Mouse (Mus musculus) gastrocnemius, postnatal 36 days (tissue): ENCODE measurements around the gene Krtap24-1. TPM values are rescaled to one million over a fixed set of nuclear protein-coding genes. Genes with fewer than 3 reads are reported as not detected.

Experiments
- DNase-seq, 2 experiments: peaks; one replicate each; pipeline ENCODE4 v3.0.0; 2022
- intact Hi-C: fragments of 180-260 bp; cut with DNase I; formaldehyde crosslinking; loops from one replicate; pipeline ENCODE4 v1.15.1; 2025
- total RNA-seq, 2 experiments: library from RNA; stranded (reverse); gene quantifications; 2 replicates each; pipeline ENCODE4 v1.2.3; 2021

Gene Krtap24-1
- total RNA-seq, 2 experiments from 2014 or later, result not detected

DNA sequence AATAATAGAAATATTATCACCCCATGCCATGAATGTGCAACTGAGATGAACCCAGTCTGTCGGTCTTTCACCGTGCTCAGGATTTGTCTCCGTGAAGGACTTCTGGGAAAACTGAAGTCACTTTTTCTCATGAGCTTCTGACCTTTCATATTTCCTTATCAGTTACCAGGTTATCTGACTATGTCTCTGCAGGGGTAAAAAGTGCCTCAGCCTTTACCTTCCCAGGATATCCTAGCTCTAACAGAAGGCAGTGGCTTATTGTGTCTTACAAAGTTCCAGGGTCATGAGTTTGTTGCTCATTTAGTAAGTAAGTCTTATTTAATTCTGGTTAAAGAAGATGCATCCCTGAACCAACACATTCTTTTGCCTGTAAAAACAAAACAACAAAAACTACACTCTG is 42.3 kb downstream of the Krtap24-1 start:
- intact Hi-C loops, result no loop called here
- DNase-seq, result no peak

DNA sequence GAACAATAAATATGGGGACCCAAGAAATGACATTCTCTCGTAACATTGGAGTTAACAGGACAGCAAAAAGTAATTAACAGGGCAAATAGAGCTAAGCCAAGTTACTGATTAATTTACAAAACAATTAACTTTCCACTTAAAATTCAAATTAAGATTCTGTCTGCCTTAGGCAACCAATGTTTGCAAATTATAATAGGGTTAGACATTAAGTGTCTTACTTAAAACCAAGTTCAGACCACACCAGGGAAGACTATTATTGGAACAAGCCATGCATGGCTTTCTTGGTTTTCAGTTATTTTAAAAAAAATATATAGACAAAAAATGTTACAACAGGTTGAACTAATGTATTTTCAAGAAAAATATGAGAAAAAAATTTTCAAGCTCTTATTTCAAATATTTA is 43.0 kb downstream of the Krtap24-1 start:
- no peak for DNase-seq

DNA sequence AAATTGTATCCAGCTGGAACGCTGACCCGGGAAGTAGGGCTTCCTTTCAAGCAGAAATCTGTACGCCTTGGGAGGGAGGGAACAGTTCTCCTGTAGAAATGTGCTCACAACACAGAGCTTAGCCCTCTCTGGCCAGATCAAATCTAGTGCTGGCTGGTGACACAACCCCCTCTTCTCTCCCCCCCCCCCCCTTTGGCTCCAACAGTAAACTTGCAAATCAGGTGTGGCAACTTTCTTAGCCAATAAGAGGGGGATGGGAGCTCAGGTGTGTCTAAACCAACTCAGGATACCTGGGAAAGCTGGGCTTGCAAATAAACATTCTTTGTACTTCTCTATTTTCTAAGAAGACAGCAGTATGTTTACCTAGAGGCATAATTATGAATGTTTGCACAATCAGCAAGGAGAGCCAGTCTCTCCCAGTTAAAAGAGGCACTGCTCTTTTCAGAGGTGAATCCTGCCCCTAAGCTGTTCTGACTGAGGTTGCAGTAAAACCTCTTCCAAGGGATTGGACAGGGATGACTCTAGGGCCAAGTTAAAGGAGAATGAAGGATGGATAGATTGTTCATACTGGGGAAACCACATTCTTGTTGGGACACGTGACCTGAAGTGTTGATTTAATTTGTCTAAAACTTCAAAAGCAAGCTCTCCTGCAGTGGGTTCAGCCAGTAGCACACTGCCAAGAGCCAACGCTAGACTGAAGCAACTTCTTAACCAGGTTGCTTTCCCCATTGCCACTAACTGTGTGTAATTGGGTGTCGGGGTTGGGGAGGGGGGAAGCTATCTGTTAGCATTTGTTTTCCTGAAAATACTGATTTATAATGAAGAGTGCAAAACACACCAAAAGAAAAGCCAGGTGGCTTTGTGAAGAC is 48.8 kb downstream of the Krtap24-1 start, which contains the start of gene Cldn8:
Cldn8 (minus strand) TSS at position 139 of the 869 bp plus-strand sequence.
- no peak for DNase-seq
- intact Hi-C loops, result no loop called here

More for the DNA sequence above, 43.0 kb downstream of the Krtap24-1 start:
- intact Hi-C loops, result no loop called here

DNA sequence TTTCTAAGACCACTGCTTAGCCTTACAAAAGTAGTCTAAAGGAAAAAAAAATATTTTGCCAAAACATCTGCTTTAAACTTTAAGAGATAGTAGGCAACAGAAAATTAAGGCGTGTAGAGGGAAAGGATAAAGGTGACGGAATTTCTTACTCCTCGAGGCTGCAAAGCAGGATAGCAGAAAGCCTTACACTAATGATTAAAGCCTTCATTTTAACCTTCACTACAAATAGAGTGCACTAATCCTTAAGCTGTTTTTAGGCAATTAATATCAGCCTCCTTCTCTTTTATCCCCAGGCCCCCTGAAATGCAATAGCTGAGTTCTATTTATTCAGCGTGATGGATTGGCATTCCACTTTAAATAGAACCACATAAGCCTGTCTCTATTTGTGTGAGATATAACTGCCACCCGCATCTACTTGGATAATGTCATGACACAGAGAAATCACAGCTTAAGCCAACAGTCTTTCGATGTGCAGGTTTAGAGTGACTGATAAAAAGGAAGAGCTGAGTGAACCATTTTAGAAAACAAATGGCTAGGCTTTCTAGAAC is 50.4 kb downstream of the Krtap24-1 start:
- DNase-seq, result no peak
- intact Hi-C loops, result no loop called here

Other genes starting within 250 kb of the Krtap24-1 start
- gene Cldn17, start 105.3 kb downstream of the Krtap24-1 start, total RNA-seq, result not detected
- gene Cldn8, start 49.1 kb downstream of the Krtap24-1 start, total RNA-seq, result not detected
- under 1 TPM in 1 of 2 experiments, not detected in 1; 0.49 TPM for gene 2310079G19Rik, start 15.4 kb upstream of the Krtap24-1 start, total RNA-seq
- not detected for gene Krtap26-1, start 35.5 kb upstream of the Krtap24-1 start, total RNA-seq
- gene Krtap27-1, start 59.4 kb upstream of the Krtap24-1 start, total RNA-seq, result not detected
- not detected for gene 2310061N02Rik, start 95.7 kb upstream of the Krtap24-1 start, total RNA-seq
- gene Krtap13-1, start 116.6 kb upstream of the Krtap24-1 start, total RNA-seq, result not detected
- not detected for gene Krtap13, start 139.4 kb upstream of the Krtap24-1 start, total RNA-seq
- not detected for gene 2310034C09Rik, start 146.6 kb upstream of the Krtap24-1 start, total RNA-seq
- not detected for gene 2310057N15Rik, start 161.9 kb upstream of the Krtap24-1 start, total RNA-seq
- not detected for gene Gm5965, start 165.6 kb upstream of the Krtap24-1 start, total RNA-seq
- gene Gm20741, start 199.9 kb upstream of the Krtap24-1 start, total RNA-seq, result not detected
- not detected for gene Krtap15, start 207.9 kb upstream of the Krtap24-1 start, total RNA-seq
- gene Krtap14, start 213.9 kb upstream of the Krtap24-1 start, total RNA-seq, result not detected